Mouse (Mus musculus): ENCODE measurements around the gene Wdr81. TPM values are rescaled to one million over a fixed set of nuclear protein-coding genes. Genes with fewer than 3 reads are reported as not detected.

Wdr81 gene
- polyA plus RNA-seq, 1 experiment from 2014 or later = 6.0 TPM

DNA sequence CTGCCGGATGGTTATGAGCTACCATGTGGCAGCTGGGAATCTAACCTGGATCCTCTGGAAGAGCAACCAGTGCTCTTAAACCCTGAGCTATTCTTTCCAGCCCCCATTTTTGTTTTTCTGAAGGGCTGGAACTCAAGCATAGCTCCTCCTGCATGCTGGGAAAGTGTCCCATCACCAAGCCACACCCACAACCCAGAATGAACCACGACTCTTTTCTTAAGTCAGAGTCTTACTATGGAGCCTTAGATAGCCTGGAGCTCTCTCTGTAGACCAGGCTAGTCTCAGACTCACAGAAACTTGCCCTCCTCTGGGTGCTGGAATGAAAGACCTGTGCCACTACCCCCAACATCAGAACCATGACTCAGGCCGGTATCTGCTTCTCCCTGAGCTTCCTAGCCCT, 5.9 kb downstream of the Wdr81 start:
- peaks cover 2% of the 10 kb centered on the region for H3K4me1 ChIP-seq
- WGBS = 72% methylated on average over 3 of the region's 3 CpGs
- no peak for ATAC-seq (ENCODE audit: insufficient read depth, low FRiP score, low read depth)
- H3K9me3 ChIP-seq = no peaks in the 10 kb centered on the region
- H3K4me2 ChIP-seq = no peak overlapping the region
- peaks cover 14% of the 10 kb centered on the region for H3K36me3 ChIP-seq
- H3K27ac ChIP-seq = no peak overlapping the region
- H3K27me3 ChIP-seq (replicated peaks) = no peaks in the 10 kb centered on the region
- no peak overlapping the region for H3K9ac ChIP-seq
- no peak overlapping the region for H3K4me3 ChIP-seq (replicated peaks)

DNA sequence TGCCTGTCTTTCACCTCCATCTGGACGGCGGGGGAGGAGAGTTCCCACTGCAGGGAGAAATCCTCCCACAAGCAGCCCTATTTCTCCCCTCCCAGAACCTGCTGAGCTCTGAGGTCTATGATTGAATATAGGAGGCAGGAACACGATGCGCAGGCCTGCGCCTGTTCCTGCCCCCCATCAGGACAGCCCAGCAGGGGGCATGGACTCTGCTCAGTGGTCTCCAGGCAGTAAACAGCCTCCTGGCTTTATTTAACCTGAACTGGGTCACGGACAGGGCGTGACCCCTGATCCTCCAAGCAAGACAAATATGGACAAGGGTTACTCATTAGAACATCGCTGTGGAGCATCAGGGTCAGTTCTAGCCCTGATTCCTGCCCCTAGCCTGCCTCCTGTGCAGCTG, 10.8 kb downstream of the Wdr81 start:
- H3K36me3 ChIP-seq = peaks cover 11% of the 10 kb centered on the region
- peak; percentile 53; the same call in 1 of the 2 replicates for ATAC-seq (ENCODE audit: insufficient read depth, low FRiP score, low read depth)
- no peak overlapping the region for H3K27ac ChIP-seq
- no peaks in the 10 kb centered on the region for H3K9me3 ChIP-seq
- H3K4me1 ChIP-seq = no peaks in the 10 kb centered on the region
- H3K27me3 ChIP-seq (replicated peaks) = no peaks in the 10 kb centered on the region
- 54% methylated on average over 8 of the region's 8 CpGs for WGBS
- no peak overlapping the region for H3K9ac ChIP-seq
- H3K4me3 ChIP-seq (replicated peaks) = no peak overlapping the region
- H3K4me2 ChIP-seq = no peak overlapping the region

DNA sequence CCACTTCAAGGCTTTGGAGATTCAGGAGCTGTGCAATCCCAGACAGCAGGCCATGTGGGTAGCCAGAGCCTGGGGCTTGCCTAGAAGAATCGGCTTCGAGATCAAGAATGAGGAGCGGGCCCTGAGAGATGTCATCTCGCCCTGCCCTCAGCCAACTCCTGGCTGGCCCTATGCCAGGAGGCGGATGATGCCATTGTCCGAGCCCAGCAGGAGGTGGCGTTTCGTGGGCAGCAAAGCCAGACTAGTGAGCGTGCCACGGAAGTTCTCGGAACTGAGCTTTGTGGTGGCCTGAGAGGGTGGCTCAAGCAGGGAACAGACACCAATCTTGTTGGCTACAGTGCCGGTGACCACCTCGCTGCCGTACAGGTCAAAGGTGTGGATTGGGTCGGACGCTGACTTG, 12.9 kb downstream of the Wdr81 start:
- ATAC-seq (ENCODE audit: insufficient read depth, low FRiP score, low read depth) = no peak
- H3K9me3 ChIP-seq = no peaks in the 10 kb centered on the region
- H3K9ac ChIP-seq = no peak overlapping the region
- WGBS = 93% methylated on average over 16 of the region's 16 CpGs
- H3K27me3 ChIP-seq (replicated peaks) = no peaks in the 10 kb centered on the region
- H3K4me2 ChIP-seq = no peak overlapping the region
- peaks cover 7% of the 10 kb centered on the region for H3K36me3 ChIP-seq
- no peaks in the 10 kb centered on the region for H3K4me1 ChIP-seq
- H3K27ac ChIP-seq = no peak overlapping the region
- no peak overlapping the region for H3K4me3 ChIP-seq (replicated peaks)

DNA sequence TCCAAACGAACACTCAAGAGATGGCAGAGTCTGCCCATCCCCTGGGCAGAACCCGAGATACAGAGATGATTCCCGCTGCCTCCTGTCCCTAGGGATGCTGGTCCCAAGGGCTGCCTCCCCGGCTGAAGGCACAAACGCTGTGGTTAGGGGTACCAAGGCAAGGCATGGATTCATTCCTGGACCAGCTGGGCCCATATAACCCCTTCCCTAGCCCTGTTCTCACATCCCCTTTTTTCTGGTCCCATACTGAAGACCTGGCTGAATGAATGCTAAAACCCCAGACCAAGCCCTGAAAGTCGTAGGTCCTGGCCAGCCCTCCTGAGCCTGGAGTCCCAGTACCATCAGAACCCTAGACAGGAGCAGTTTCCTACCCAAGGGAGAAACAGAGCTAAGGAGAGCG, 13.5 kb downstream of the Wdr81 start:
- no peaks in the 10 kb centered on the region for H3K27me3 ChIP-seq (replicated peaks)
- 83% methylated on average over 7 of the region's 7 CpGs for WGBS

GRCm38 (mm10) chr11:75439951-75440350, 14.6 kb downstream of the Wdr81 start:
- Histone ChIP-seq H3K9ac (no peak overlapping the region), H3K4me1 (no peaks in the 10 kb centered on the region), H3K36me3 (peaks cover 7% of the 10 kb centered on the region; the same call in 1 of the 2 replicates), H3K27ac (no peak overlapping the region), H3K4me2 (no peak overlapping the region), H3K9me3 (no peaks in the 10 kb centered on the region), H3K27me3 (replicated peaks) (no peaks in the 10 kb centered on the region), H3K4me3 (replicated peaks) (no peak overlapping the region)
- ATAC-seq (ENCODE audit: insufficient read depth, low FRiP score, low read depth) = no peak
- WGBS = 95% methylated on average over 3 of the region's 3 CpGs

More for the DNA sequence above, 13.5 kb downstream of the Wdr81 start:
- Histone ChIP-seq H3K36me3 (peaks cover 7% of the 10 kb centered on the region), H3K4me2 (no peak overlapping the region), H3K27ac (no peak overlapping the region), H3K9me3 (no peaks in the 10 kb centered on the region), H3K9ac (no peak overlapping the region), H3K4me1 (no peaks in the 10 kb centered on the region), H3K4me3 (replicated peaks) (no peak overlapping the region)
- no peak for ATAC-seq (ENCODE audit: insufficient read depth, low FRiP score, low read depth)

DNA sequence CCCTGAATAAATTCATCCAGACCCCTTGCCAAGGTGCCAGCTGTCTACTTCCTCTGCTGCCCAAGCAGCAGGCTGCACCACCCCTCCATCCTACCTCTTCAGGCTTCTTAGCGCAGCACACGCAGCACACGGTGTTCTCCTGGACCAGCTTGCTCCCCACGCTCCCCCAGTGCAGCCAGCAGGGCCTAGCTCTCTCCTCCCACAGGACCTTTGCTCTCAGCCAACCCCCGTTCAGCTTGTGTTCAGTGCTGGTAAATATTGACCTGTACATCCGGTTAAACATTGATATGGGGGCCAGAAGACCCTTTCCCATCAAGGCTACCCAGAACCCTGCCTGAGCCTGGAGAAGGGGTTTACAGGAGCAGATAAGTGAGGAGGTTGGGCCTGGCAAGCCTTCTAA, 15.2 kb downstream of the Wdr81 start, which contains the start of gene Serpinf2:
Gene Serpinf2, minus strand, starts transcription at position 229 of the 400 bp plus-strand sequence.
- WGBS = 60% methylated on average over 6 of the region's 6 CpGs
- peak; percentile 77 for ATAC-seq (ENCODE audit: insufficient read depth, low FRiP score, low read depth)
- H3K36me3 ChIP-seq = peaks cover 4% of the 10 kb centered on the region; the same call in 1 of the 2 replicates
- H3K9ac ChIP-seq = no peak within 1 kb of the TSS
- H3K27ac ChIP-seq = peak within 1 kb of the TSS; percentile 17; the same call in 1 of the 2 replicates
- H3K4me3 ChIP-seq (replicated peaks) = peak within 1 kb of the TSS; percentile 3; the same call in 1 of the 2 replicates
- H3K9me3 ChIP-seq = no peaks in the 10 kb centered on the region
- no peaks in the 10 kb centered on the region for H3K27me3 ChIP-seq (replicated peaks)
- peak within 1 kb of the TSS; percentile 21; the same call in 1 of the 2 replicates for H3K4me2 ChIP-seq
- no peaks in the 10 kb centered on the region for H3K4me1 ChIP-seq

DNA sequence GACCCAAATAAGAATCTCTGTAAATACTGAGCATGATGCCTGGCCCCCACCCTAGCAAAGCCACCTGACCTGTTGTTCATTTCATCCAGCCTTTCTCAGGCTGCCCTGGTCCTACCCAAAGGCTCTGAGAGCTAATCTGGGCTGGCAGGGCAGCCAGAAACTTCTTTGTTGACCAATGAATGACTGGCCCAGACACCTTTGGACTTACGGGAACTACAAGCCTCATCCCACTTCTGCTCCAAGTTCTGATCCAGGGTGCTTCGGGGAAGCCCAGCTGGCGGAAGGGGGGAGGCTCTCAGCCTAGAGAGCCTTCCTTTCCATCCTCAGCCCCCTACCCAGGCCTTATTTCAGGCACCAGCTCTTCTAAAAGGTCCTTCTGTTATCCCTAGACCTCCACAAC, 15.7 kb downstream of the Wdr81 start:
- H3K27me3 ChIP-seq (replicated peaks) = no peaks in the 10 kb centered on the region
- peaks cover 4% of the 10 kb centered on the region; the same call in 1 of the 2 replicates for H3K36me3 ChIP-seq
- WGBS = 80% methylated on average over 3 of the region's 3 CpGs
- peak overlapping the region; percentile 21; the same call in 1 of the 2 replicates for H3K4me2 ChIP-seq
- no peaks in the 10 kb centered on the region for H3K4me1 ChIP-seq
- no peak overlapping the region for H3K9ac ChIP-seq
- no peak for ATAC-seq (ENCODE audit: insufficient read depth, low FRiP score, low read depth)
- H3K4me3 ChIP-seq (replicated peaks) = peak overlapping the region; percentile 3; the same call in 1 of the 2 replicates
- no peaks in the 10 kb centered on the region for H3K9me3 ChIP-seq
- H3K27ac ChIP-seq = peak overlapping the region; percentile 17; the same call in 1 of the 2 replicates

- H3K9me3 ChIP-seq = no peaks in the 10 kb centered on the region
- H3K4me1 ChIP-seq = no peaks in the 10 kb centered on the region
- ATAC-seq (ENCODE audit: insufficient read depth, low FRiP score, low read depth) = no peak
- no peak overlapping the region for H3K9ac ChIP-seq
- H3K4me3 ChIP-seq (replicated peaks) = no peak overlapping the region
- no peak overlapping the region for H3K27ac ChIP-seq
- H3K4me2 ChIP-seq = no peak overlapping the region
- H3K27me3 ChIP-seq (replicated peaks) = no peaks in the 10 kb centered on the region
- 70% methylated on average over 13 of the region's 13 CpGs for WGBS
- peaks cover 4% of the 10 kb centered on the region; the same call in 1 of the 2 replicates for H3K36me3 ChIP-seq
Observed at GRCm38 (mm10) chr11:75438194-75438593, 16.3 kb downstream of the Wdr81 start.

DNA sequence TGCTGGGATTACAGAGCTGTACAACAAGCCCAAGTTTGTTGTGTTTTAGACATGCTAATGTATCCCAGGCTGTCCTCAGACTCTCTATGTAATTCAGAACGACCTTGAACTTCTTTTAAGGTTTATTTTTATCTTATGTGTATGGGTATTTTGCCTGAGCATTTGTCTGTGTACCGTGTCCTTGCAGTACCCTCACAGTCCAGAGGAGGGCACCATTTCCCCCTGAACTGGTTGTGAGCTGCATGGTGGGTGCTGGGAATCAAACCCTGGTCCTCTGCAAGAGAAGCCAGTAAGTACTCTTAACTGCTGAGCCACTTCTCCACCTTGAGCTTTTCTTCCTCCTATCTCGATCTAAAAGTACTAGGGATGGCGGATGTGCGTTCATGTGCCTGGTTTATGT, 20.4 kb downstream of the Wdr81 start:
- Histone ChIP-seq H3K4me1 (no peaks in the 10 kb centered on the region), H3K9me3 (no peaks in the 10 kb centered on the region), H3K4me2 (no peak overlapping the region), H3K27ac (no peak overlapping the region), H3K9ac (no peak overlapping the region), H3K4me3 (replicated peaks) (no peak overlapping the region), H3K36me3 (no peaks in the 10 kb centered on the region), H3K27me3 (replicated peaks) (no peaks in the 10 kb centered on the region)
- no peak for ATAC-seq (ENCODE audit: insufficient read depth, low FRiP score, low read depth)
- 85% methylated on average over 5 of the region's 5 CpGs for WGBS

GRCm38 (mm10) chr11:75431307-75431706, 23.2 kb downstream of the Wdr81 start:
- 87% methylated on average over 11 of the region's 11 CpGs for WGBS

DNA sequence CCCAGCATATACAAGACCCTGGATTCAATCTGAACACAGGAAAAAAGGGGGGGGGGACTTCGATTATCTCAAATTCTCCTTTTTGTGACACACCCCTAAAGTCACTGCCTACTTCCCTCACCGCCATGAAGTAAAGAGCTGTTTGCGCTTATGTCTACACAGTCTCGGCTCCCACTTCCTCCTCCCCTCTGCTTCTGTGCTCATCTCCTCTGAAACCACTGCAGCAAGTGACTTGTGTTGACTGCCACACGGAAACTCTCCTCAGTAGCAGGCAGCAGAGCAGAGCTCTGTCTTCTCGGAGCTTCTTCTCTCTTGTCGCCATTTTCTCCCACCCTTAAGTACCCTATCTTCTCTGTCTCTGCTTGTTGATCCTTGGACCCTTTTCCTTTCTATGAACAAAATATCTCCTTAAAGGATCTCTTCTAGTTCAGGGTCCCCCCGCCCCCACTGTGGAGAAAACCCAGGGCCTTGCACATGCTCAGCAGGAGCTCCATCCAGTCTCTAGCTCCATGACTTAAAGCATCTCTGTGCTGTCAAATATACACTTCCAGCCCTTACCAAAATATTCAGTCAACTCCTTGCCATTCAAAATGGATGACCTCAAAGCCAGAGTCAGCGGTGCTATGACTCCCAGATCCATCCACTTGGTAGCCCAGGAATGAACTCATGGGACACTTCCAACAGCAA, 25.4 kb downstream of the Wdr81 start:
- ATAC-seq (ENCODE audit: insufficient read depth, low FRiP score, low read depth) = no peak

More at GRCm38 (mm10) chr11:75431307-75431706, 23.2 kb downstream of the Wdr81 start:
- no peak for ATAC-seq (ENCODE audit: insufficient read depth, low FRiP score, low read depth)
- Histone ChIP-seq H3K27ac (no peak overlapping the region), H3K9me3 (no peaks in the 10 kb centered on the region), H3K27me3 (replicated peaks) (no peaks in the 10 kb centered on the region), H3K9ac (no peak overlapping the region), H3K4me3 (replicated peaks) (no peak overlapping the region), H3K4me1 (no peaks in the 10 kb centered on the region), H3K4me2 (no peak overlapping the region), H3K36me3 (no peaks in the 10 kb centered on the region)

GRCm38 (mm10) chr11:75424459-75424858, 30.1 kb downstream of the Wdr81 start:
- no peaks in the 10 kb centered on the region for H3K27me3 ChIP-seq (replicated peaks)
- no peaks in the 10 kb centered on the region for H3K9me3 ChIP-seq
- H3K4me3 ChIP-seq (replicated peaks) = no peak overlapping the region
- H3K27ac ChIP-seq = no peak overlapping the region
- H3K4me2 ChIP-seq = no peak overlapping the region
- WGBS = 91% methylated on average over 3 of the region's 3 CpGs
- no peak overlapping the region for H3K9ac ChIP-seq
- no peak for ATAC-seq (ENCODE audit: insufficient read depth, low FRiP score, low read depth)
- H3K36me3 ChIP-seq = no peaks in the 10 kb centered on the region
- peaks cover 9% of the 10 kb centered on the region for H3K4me1 ChIP-seq

More for the DNA sequence above, 25.4 kb downstream of the Wdr81 start:
- no peak overlapping the region for H3K9ac ChIP-seq
- 71% methylated on average over 9 of the region's 9 CpGs for WGBS
- H3K4me2 ChIP-seq = no peak overlapping the region
- no peaks in the 10 kb centered on the region for H3K27me3 ChIP-seq (replicated peaks)
- H3K9me3 ChIP-seq = no peaks in the 10 kb centered on the region
- no peaks in the 10 kb centered on the region for H3K36me3 ChIP-seq
- H3K4me1 ChIP-seq = no peaks in the 10 kb centered on the region
- H3K4me3 ChIP-seq (replicated peaks) = no peak overlapping the region
- H3K27ac ChIP-seq = no peak overlapping the region
